Mouse (Mus musculus): Measurements from ENCODE around the gene Trappc1.
A peak's percentile ranks its signal among the peaks of the same experiment; 100 is the strongest.

Trappc1 gene

DNA sequence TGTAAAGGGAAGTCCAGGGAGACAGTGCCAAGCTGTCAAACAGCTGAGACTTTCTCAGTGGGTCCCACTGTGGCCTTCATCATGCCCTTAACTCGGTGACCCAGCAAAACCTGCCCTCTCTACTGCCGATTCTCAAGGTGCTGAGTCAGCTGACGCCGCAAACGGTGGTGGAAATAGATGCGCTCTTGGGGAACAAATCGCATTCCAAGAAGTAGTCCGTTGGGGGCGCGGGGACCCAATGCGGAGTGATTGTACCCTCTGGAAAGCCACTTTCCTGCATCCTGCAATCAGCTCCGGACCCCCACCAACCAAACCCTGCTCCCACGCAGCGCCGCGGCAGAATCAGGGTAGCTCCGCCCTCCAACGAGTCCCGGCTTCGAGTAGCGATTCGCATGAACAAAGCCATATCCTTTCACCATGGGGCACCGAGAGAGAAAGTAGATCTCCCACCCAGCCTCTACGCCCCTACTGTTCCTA, 8.2 kb downstream of the Trappc1 start:
- DNase-seq, result peak; percentile 57

DNA sequence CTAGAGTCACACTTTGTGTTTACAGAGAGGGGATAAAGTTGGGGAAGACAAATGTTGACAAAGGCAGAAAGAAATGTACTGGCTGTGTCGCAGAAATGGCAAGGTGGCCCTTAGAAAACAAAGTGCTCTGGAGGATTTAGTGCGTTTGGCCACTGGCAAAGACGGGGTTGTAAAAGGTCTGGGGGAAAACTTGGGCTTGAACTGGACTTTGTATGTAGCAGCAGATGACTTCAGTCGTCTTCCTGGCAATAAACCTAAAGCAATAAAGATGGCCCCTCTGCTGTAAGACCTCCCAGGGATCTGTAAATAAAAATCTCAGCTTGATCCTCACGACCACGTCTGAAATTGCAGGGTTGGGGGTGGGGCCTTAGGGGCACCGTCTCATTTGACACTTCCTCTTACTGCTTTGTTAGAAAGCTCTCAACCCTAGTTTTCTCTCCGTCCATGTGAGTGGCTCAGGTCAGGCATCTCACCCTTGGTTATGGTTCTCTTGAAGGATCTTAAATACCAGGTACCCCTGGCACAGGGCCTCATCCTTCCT, 9.0 kb downstream of the Trappc1 start:
- DNase-seq, result no peak

DNA sequence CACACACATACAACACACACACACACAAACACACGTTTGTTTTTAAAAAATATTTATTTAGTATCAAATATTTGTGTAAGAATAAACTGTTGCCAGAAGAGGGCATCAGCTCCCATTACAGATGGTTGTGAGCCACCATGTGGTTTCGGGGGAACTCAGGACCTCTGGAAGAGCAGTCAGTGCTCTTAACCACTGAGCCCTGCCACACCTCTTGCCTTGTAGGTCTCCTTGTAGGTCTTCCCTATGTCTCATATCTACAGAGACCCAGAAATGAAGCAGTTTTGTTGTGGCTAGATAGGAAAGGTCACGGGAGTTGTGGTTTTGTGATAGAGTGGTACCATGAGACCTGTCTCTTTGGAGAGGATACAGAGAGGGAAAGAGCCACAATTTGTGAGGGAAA, 10.1 kb downstream of the Trappc1 start:
- DNase-seq, result no peak

DNA sequence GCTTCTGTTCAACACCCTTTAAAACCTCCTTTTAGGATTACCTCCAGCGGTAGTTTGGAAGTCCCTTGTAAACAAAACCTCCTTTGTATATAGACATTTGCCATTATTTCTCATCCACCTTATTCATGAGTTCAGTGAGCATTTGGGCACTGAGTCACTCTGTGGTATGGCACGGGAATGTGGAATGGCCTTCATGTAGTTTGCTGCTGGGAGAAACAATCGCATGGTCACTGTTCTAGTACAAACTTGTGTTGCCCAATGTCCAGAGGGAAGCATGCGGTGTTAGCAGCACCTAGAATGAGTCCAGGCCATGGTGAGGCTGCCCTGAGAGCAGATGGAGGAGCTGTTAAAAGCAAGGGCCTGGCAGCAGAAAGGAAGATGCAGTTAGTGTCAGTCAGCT, 11.0 kb downstream of the Trappc1 start:
- DNase-seq, result no peak

DNA sequence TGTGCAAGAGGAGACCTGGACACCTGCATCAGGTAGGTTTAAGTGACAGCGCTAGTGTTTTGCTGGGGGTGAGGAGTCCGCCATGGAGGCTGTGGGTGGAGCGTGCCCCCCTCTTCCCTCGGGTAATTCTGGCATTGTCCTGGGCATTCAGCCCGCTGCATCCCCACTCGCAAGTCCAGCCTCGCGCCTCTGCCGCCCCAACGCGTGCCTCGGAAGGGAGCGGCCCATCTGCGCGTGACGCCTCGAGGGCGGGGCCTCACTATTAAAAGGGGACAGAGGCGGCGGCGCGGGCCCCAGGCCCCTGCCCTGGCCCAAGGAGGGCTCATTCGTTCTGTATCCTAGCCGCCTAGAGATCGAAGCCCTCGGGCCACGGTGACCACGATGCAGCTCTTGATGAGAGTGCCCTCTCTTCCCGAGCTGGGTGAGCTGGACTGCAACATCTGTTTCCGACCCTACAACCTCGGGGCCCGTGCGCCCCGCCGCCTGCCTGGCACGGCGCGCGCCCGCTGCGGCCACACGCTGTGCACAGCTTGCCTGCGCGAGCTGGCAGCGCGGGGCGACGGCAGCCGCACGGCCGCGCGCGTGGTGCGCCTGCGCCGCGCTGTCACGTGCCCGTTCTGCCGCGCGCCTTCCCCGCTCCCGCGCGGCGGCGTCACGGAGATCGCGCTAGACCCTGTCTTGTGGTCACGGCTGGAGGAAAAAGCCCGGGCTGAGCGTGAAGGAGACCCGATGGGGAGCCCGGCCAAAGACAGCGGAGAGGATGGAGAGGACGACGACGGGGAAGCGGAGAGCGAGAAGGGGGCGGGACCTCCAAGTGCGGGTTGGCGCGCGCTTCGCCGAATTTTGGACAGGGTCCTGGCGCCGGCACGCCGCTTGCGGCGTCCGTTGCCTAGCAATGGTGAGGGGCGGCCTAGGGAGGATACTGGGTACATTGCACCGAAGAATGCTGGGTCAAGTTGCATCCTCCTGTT, 16.7 kb downstream of the Trappc1 start, which contains the start of gene Rnf227:
Gene Rnf227 (plus strand): TSS at position 301 of the 971 bp plus-strand sequence.
- peak; percentile 43 for DNase-seq

DNA sequence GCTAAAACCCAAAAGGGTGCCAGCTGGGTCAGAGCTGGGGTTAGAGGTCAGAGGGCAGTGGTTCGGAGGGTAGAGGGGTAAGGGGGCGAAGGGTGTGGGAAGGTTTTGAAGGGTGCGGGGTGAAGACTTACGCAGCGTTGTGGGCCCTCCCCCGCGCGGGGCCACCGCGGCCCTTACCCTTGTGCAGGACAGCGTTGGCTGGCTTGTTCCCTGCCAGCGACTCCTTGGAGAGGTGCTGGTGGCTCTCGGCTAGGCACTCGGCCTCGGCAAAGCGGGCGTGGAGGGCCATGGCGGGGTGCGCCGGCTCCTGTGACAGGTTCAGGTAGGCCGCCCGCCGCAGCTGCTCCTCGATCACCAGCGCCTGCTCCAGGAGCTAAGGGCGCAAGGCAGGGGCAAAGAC, 22.7 kb downstream of the Trappc1 start:
- no peak for DNase-seq

DNA sequence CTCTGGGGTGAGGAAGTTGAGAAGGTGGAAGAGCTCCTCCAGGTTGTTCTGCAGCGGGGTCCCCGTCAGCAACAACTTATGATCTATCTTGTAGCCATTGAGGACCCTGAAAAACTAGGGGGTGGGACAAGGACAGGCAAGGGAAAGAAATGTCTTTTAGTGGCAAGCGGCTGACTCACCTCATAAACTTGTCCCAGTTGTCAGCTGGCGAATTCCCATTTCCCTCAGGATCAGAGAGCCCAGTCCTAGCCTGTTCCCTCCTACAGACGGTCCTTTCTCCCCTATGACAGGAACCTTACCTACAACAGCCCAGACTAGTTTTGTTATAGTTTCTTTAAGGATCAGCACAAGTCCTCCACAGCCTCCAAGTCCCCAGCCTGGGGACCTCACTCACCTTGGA, 32.8 kb downstream of the Trappc1 start:
- no peak for DNase-seq

DNA sequence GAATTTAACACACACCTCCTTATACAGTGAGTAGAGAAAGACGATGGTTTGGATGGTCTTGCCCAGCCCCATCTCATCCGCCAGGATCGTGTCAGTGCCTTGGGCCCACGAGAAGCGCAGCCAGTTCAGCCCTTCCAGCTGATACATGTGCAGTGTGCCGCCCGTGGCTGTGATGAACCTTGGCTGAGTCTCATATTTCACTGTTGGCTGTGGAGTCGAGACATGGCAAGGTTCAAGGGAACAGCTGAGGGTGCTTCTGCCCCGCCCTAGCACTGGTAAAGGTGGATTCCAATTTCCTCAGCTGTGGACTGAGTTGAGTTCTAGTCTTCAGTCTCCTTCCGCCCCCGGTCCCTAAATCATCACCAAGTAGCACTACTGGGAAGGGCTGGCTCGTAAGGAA, 33.9 kb downstream of the Trappc1 start:
- DNase-seq, result no peak

DNA sequence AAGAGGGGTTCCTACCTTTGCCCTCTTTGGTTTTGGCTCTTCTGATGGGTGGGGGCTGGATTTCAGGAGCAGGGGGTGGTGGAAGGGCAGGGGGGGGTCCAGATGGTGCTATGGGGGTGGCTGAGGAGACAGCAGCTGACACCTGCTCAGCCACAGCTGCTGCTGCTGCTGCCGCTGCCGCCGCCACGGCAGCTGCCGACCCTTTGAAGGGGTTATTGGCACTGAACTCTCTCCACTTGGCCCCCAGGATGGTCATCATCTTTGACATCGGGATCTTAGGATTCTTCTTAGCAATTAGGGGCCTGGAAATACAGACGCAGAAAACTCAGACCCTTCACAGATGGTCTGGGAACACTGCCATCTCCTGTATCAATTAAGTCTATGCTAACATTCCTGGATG, 38.2 kb downstream of the Trappc1 start:
- DNase-seq, result no peak

DNA sequence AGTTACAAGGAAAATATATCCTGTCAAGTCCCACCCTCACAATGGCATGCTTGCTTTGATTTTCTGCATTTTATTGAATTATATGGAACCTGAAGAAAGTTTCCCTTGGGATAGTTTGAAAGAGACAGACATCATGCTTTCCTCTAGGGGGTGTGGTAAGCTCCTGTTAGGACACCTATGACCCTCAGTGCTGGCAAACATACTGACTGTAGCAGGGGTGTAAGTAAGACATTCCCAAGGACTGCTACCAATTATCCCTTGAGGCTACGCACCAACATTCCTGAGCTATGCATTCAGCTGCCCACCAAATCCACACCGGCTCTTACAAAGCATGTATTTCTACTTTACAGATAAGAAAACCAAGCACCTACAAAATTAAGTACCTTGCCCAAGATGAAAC, 38.7 kb downstream of the Trappc1 start:
- no peak for DNase-seq

DNA sequence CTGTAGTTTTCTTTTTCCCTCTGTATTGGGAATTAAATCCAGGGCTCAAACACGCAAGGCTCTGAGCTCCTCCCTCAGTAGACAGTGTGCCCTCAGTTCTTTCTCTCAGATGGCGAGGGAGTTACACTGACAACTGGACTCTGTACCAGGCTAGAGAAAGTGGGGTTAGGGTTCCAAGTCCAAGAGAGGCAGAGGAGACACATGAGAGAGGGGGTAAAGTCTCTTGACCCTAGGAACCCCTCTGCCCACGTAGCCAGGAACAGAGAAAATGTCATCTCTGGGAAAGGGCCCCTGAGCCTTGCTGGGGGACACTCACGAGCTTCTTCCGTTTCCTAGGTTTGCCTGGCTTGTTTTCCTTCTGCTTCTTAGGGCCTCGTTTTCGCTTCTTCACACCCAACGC, 40.6 kb downstream of the Trappc1 start:
- peak; percentile 76 for DNase-seq

DNA sequence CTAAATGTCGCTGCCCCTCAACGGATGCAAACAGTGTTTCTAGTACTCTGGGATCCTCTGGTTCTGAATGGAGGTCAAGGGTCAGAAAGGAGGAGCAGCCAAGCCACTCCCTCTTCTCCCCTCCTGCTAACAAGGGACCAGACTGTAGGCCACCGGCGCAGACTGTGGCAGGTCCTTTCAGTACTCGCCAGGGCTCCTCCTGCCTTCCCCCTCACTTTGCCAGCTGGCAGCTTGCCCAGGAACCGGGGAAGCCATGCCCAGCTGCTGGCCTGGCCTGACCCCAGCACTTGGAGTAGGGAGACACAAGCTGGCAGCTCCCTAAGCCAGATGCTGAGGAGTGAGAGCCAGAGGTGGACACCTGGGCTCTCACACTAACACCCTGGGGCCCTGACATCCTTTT, 41.1 kb downstream of the Trappc1 start:
- peak; percentile 99 for DNase-seq

DNA sequence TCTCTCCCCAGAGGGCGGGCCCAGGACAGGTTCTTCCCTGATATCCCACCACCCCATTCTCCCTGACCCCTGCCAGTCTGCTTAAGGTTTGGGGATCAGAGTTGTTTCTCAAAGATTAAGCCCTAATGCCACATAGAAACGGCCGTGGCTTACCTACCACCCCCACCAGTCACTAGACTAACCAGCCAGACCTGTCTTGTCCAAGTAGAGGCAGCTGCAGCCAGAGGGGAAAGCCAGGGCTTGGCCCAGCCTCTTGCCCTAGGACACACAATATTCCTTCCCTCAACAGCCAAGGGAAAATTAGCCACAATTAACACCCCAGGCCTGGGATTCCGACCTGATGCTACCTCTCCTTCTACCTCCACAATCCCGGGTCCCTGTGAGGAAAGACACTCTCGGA, 41.9 kb downstream of the Trappc1 start:
- DNase-seq, result no peak

DNA sequence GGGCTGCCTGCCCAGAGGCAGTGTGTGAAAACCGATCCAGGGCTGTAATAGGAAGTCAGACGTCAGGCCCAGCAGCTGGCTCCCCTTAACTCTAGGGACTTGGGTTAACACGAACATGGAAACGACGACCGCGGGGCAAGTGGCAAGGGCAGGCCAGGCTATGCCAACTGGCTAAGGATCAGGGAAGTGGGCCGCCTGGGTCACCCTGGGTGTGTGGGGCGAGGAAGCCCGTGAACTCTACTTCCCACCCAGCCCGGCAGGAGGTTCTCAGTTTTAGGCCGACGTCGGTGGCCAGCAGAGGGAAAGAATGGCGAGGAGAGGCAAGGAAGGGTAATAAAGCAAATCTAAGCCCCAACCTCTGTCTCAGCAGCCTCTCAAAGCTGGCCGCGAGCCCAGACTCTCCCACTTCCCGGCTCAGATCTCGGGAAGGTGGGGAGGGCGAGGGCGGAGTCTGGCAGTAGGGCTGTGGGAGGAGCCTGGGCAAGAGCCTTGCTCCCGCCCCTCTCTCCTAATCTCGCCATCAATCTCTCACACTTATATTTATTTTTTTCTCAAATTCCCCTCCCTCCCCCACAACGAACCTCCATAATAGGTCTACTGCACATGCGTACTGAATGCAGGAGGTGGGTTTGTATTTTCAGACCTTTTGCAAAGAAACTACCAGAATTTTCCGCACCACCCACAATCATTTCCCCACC, 42.5 kb downstream of the Trappc1 start:
- peak; percentile 96 for DNase-seq

DNA sequence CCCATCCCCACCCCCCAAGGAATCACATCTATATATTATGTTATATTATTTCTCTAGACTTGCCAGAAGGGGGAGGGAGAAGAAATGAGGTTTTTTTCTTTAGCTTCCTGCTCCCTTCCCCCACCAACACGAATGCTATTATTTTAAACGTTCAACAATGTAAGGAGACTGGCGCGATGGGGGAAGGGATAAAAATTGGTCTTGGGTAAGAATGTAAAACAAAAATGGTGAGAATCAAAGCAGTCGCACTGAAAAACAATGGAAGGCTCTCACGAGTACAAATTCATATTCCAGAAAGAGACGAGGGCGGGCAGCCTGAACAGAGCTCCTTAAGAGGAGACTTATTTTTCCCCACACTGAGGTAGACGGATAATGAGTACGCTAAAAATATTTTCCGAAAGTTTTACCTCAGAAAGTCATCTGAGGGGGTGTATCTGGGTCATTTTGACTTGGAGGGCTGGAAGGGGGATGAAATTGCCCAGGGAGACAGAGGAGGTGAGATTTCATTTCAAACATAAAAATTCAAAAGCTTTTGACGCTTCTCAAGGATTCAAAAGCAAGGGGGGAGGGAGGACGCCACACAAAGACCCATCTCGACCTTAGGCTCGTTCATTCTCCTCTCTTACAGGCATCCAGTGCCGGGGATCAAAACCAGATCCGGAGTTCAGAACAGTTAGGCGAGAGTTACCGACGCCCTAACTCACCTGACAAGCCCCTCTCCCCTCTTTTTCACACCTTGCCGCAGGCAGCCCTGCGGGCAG, 43.3 kb downstream of the Trappc1 start:
- DNase-seq, result no peak

DNA sequence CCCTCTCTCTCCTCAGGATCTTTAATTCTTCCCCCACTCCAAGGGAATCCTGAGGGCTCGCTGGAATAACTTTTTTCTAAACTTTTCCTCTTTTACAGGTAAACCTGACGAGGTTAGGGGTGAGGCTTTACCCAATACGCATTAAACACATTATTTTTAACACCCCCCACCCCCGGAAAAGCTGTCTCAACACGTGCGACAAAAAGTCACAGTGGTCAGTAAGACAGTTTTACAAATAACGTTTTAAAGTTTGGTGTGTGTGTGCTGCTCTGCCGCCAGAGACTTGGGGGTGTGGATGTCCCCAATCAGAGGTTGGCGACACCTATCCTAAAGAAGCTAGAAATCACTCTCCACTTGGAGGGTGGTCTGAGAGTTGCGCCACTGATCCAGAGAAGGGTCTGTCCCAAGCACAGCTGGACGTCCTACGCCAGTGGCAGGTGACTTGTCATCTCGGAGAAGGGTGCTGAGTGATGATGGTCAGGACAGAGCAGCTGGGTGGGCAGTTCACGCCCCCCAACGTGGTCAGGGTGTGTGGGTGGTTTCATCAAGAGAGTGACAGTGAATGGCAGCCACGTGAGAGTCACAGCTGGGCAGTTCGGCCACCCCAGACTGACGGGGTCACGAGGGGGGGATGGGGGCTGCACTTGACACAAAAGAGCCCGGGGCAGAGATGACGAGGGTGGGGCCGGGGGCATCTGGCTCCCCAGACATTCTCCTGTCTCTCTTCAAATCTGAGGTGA, 44.0 kb downstream of the Trappc1 start:
- DNase-seq, result peak; percentile 65

DNA sequence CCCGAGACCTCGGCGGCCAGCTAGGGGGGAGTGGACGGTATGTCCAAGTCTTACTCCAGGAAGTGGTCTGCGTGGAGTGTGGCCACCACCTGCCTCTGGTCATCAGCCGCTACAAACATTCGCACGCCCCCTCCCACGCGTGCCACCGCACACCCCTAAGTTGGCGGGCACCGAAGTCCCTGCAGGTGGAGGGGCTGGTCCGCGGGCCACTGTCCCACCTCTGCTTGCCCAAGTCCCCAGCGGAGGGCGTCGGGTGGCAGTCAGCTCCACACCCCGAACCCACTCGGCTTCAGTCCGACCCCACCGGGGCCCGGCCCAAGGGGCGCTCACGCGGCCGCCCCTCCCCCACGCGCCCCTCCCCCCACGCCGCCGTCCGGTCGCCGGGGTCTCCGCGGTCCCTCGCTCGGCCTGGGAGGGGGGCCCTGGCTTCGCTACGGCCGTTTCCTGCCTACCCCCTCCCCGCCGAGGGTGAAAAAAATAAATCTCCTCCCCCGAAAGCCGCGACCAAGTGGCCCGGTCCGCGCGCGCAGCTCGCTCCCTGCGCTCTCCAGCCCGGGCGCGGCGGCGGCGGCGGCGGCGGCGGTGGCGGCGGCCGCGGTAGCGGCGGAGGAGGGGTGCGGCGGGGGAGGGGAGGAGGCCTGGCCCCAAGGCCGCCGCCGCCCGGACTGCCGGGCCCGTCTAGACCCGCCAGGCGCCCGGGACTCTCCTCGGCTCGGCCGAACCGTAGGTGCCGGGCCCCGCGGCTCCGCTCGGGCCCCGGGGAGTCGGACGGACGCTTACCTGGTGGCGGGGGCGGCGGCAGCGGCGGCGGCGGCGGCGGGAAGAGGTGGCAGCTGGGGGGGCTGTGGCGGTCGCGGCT, 44.8 kb downstream of the Trappc1 start:
- DNase-seq, result no peak

DNA sequence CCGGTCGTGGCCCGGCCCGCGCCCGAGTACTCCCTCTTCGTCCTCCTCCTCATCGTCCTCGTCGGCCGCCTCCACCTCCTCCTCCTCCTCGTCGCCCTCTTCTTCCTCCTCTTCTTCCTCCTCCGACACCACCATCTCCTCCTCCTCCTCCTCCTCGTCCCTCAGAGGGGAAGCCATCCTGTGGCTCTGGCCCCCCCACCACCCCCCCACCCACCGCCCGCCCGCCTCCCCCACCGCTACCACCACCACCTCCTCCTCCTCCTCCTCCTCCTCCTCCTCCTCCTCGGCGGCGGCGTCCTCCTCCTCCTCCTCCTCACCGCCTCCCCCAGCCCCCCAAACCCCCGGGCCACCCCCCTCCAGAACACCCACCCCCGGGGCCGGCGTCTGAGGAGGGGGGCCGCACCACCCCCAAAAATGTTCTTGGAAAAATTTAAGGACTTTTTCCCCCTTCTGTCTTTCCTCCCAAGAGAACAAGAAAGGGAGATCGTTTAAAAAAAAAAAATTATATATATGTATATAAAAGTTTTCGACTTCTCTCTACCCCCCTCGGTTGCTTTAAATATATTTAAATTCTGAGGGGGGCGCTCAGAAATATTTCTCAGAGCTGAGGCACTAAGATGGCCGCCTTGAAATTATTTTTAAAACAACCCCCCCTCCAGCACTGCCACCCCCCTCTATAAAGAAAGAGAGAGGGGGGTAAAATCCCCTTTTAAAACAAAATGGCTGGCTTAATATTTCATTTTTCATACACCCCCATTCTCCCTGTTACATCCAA, 45.6 kb downstream of the Trappc1 start, which contains the start of gene Chd3:
Gene Chd3 (minus strand): TSS at position 192 of the 775 bp plus-strand sequence.
- no peak for DNase-seq

DNA sequence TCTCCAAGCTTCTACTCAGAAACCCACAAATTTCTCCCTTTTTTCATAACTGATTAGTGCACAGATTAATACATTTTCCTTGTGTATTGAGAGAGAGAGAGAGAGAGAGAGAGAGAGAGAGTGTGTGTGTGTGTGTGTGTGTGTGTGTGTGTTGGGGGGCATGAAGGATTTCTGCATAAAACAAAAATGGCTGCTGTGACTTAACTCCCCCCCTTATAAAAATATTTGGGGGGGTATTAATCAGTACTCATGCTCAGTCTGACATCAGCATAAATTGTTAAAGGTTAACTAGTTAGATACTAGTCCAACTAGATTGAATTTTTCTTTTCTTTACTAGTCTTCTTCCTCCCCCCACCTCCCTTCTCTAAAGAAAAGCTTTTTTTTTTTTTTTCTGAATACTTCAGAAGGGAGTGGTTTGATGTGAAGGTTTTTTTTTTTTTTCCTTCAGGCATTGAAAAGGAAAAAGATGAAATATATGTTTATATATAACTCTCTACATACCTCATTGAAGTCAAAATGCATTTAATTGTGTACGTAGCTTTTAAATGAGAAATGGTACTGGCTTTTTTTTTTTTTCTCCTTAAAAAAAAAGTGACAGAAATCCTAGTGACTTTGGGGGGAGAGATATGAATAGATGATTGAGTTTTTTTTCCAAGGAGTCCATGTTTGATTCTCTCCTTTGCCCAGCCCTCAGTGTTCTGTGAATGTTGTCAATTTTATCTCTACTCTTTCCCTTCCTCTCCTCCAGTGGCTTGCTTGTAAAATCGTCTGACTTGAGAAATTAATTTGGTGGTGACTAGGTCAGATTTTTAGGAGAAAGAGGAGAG, 46.4 kb downstream of the Trappc1 start:
- DNase-seq, result no peak
